In genomic region chr17:53488291-53489006, GRCm38 (mm10) we compare ENCODE assay signal across 22 mouse cellular contexts. TPM values are rescaled to one million over a fixed set of nuclear protein-coding genes. Genes with fewer than 3 reads are reported as not detected.
DNase-seq lines count a peak whose midpoint lies in the region; ATAC-seq and TF ChIP-seq lines count a peak whose summit lies in the region.
"Had no signal": no experiment of that assay in that cellular context is flagged by ENCODE, and none has a peak within 500 bp of the region (broad histone marks: within the 10 kb centered on the region; RNA-seq: fewer than 3 reads in every experiment).

No protein-coding gene starts in this region.

- H3K27ac ChIP-seq in lung, postnatal 0 days (ENCODE audit: low read length), result no peak overlapping the region
- H3K27ac ChIP-seq in CH12.LX (ENCODE audit: insufficient read depth, low read depth), result peak overlapping the region; percentile 86

- no peaks in the 10 kb centered on the region for H3K9me3 ChIP-seq in lung, postnatal 0 days (ENCODE audit: low read length)
- peaks cover 2% of the 10 kb centered on the region for H3K9me3 ChIP-seq in CH12.LX (replicated peaks; ENCODE audit: low read length)

- in situ Hi-C loops in CH12.LX (cut with MboI; ENCODE audit: low pct_ligation_motif_present, low pct_unique_long_range_greater_than_20kb, low sequenced_read_pairs), result no loop called here

- no peak for TF ChIP-seq CTCF in lung, postnatal 0 days (IDR thresholded peaks at IDR 0.05)
- no peak for TF ChIP-seq CTCF in lung, adult 2 months (IDR thresholded peaks at IDR 0.05; ENCODE audit: insufficient read depth, low read length)
- TF ChIP-seq CTCF in CH12.LX (conservative IDR thresholded peaks at IDR 0.05 in 1 of 2, IDR thresholded peaks at IDR 0.05 in 1 of 2; ENCODE audit: low read depth in 2 of 2, low read length in 2 of 2), result no peak

- dilution Hi-C loops in CH12.LX (cut with MboI; ENCODE audit: extremely low pct_ligation_motif_present, extremely low pct_unique_long_range_greater_than_20kb, low sequenced_read_pairs), result no loop called here

- H3K79me2 ChIP-seq in CH12.LX (replicated peaks; ENCODE audit: control insufficient read depth, extremely low read depth, insufficient read depth, poor library complexity, severe bottlenecking), result peaks cover 40% of the 10 kb centered on the region

- H3K4me3 ChIP-seq in lung, postnatal 0 days (ENCODE audit: low read depth, low read length), result no peak overlapping the region
- H3K4me3 ChIP-seq in lung, adult 2 months (replicated peaks; ENCODE audit: extremely low read depth, low read depth, low read length), result no peak overlapping the region
- H3K4me3 ChIP-seq in CH12.LX (replicated peaks in 1 of 3; ENCODE audit: low read depth in 2 of 3, low read length in 2 of 3, poor library complexity in 1 of 3), result no peak overlapping the region
- H3K4me3 ChIP-seq: erythroblast, embryonic 14.5 days had no signal

- H3K27me3 ChIP-seq in lung, postnatal 0 days (replicated peaks; ENCODE audit: insufficient read depth, low read length), result no peaks in the 10 kb centered on the region
- no peaks in the 10 kb centered on the region for H3K27me3 ChIP-seq in CH12.LX (replicated peaks)

- TF ChIP-seq RAD21 in CH12.LX (IDR thresholded peaks at IDR 0.05; ENCODE audit: low read depth, low read length), result no peak

- TF ChIP-seq POLR2A in lung, adult 2 months (IDR thresholded peaks at IDR 0.05; ENCODE audit: borderline replicate concordance, extremely low read depth, low read depth, low read length), result no peak
- TF ChIP-seq POLR2A in CH12.LX (IDR thresholded peaks at IDR 0.05; ENCODE audit: low read depth, low read length), result no peak

- peak; percentile 10 for DNase-seq in lung, postnatal 0 days (ENCODE audit: low spot score)
- DNase-seq in lung, adult 2 months, result no peak
- DNase-seq in CH12.LX (ENCODE audit: extremely low read depth), result peak; percentile 82
- DNase-seq in Muller cell, postnatal 12 days (ENCODE audit: inconsistent ontology term), result no peak
- no peak for DNase-seq in T-cell, adult 2 months (ENCODE audit: low spot score)
- DNase-seq: cerebellum, adult 8-10 months; forebrain, postnatal 0 days; kidney, adult 11 months; kidney, postnatal 14 days; layer of hippocampus, adult 9-11 months; lung, postnatal 10 days; thymus, postnatal 4 days had no signal

- 0 out of 2 replicates have a peak, but pooled peaks cover 6% of the 10 kb centered on the region for H3K36me3 ChIP-seq in lung, postnatal 0 days (ENCODE audit: insufficient read depth, low read length)
- H3K36me3 ChIP-seq in CH12.LX (replicated peaks in 1 of 2; ENCODE audit: control insufficient read depth in 1 of 2, insufficient read depth in 1 of 2, low read length in 1 of 2), result peaks cover 12 to 48% of the 10 kb centered on the region in 2 experiments

- H3K4me1 ChIP-seq in lung, postnatal 0 days (ENCODE audit: insufficient read depth, low read depth, low read length), result no peaks in the 10 kb centered on the region
- peaks cover 10% of the 10 kb centered on the region for H3K4me1 ChIP-seq in lung, adult 2 months (ENCODE audit: control insufficient read depth, insufficient read depth, low read length)
- peaks cover 0 to 31% of the 10 kb centered on the region in 2 experiments; a peak in 3 of 4 replicates for H3K4me1 ChIP-seq in CH12.LX (ENCODE audit: control insufficient read depth in 1 of 2, insufficient read depth in 2 of 2)

- no peak; the same call in 1 of the 2 replicates for ATAC-seq in lung, postnatal 0 days
- peak; percentile 98 for ATAC-seq in granulocyte monocyte progenitor cell, adult 5-6 weeks (replicated peaks; ENCODE audit: poor library complexity, severe bottlenecking)
- peak; percentile 80; the same call in 1 of the 2 replicates for ATAC-seq in neutrophil, adult 5-6 weeks (ENCODE audit: extremely low read depth, insufficient number of reproducible peaks, low FRiP score, poor library complexity, severe bottlenecking)
- ATAC-seq: forebrain, postnatal 0 days; hindbrain, embryonic 16.5 days had no signal

- TF ChIP-seq EP300 in lung, postnatal 0 days (IDR thresholded peaks at IDR 0.05), result no peak
- TF ChIP-seq EP300 in CH12.LX (IDR thresholded peaks at IDR 0.05; ENCODE audit: low read length), result peak; percentile 75; the same call in 1 of the 2 replicates

- H3K9ac ChIP-seq in lung, postnatal 0 days (replicated peaks; ENCODE audit: low read depth), result no peak overlapping the region
- H3K9ac ChIP-seq in CH12.LX (ENCODE audit: insufficient read depth, low read depth), result peak overlapping the region; percentile 35
- H3K9ac ChIP-seq: forebrain, postnatal 0 days had no signal

- 71% methylated on average over 4 of the region's 4 CpGs for WGBS in lung, postnatal 0 days
- WGBS in lung, adult 2 months, result 53% methylated on average over 4 of the region's 4 CpGs

- H3K4me2 ChIP-seq in lung, postnatal 0 days (replicated peaks; ENCODE audit: low read depth, low read length), result no peak overlapping the region
- peak overlapping the region; percentile 98 for H3K4me2 ChIP-seq in CH12.LX (ENCODE audit: insufficient read depth, low read depth, poor library complexity, severe bottlenecking)
- H3K4me2 ChIP-seq: heart, embryonic 11.5 days had no signal

TF ChIP-seq in CH12.LX, 34 proteins besides CTCF, POLR2A, EP300 and RAD21:
- TF ChIP-seq ETS1 (conservative IDR thresholded peaks at IDR 0.05; ENCODE audit: low read depth, low read length) (peak; percentile 57), BHLHE40 (IDR thresholded peaks at IDR 0.05; ENCODE audit: low read depth, low read length) (0 out of 2 replicates have a peak, but pooled peaks have one; percentile 27), MEF2A (IDR thresholded peaks at IDR 0.05; ENCODE audit: borderline replicate concordance, low read depth, low read length) (peak; percentile 79; the same call in 1 of the 2 replicates), TCF12 (IDR thresholded peaks at IDR 0.05; ENCODE audit: low read depth, low read length) (no peak), IRF4 (IDR thresholded peaks at IDR 0.05; ENCODE audit: low read depth, low read length) (peak; percentile 60), MAZ (IDR thresholded peaks at IDR 0.05; ENCODE audit: low read depth, low read length) (no peak), JUN (IDR thresholded peaks at IDR 0.05; ENCODE audit: insufficient read depth, low read depth, low read length) (peak; percentile 23), JUND (conservative IDR thresholded peaks at IDR 0.05; ENCODE audit: low read depth, low read length) (peak; percentile 56; the same call in 1 of the 2 replicates)

RNA-seq across cellular contexts. Expression of gene Rab5a, which starts 9.4 kb away (rescaled TPM):
- 87.6 and 98.2 TPM in 2 replicates for polyA plus RNA-seq in lung, postnatal 0 days (2015; fragmentation: Nextera tagmentation; extraction: Ambion mirVana)
- polyA plus RNA-seq in lung, adult 2 months (2012; rRNA removed), result 8.9 and 13.5 TPM in 2 replicates
- 28.0 and 32.1 TPM in 2 replicates for total RNA-seq in CH12.LX (2012; rRNA removed)
- total RNA-seq in CH12.LX (2014; rRNA removed), result 89.2 and 107 TPM in 2 replicates
- polyA plus RNA-seq in CH12.LX (2012; ENCODE audit: insufficient read length, low read depth), result 36.1 and 38.9 TPM in 2 replicates
- 29.6 and 38.1 TPM in 2 replicates for total RNA-seq in granulocyte monocyte progenitor cell, adult 5-6 weeks (2014; fragmentation: Nextera tagmentation)
- 53.5 and 55.0 TPM in 2 replicates for total RNA-seq in granulocyte monocyte progenitor cell, adult 5-6 weeks (2017)
- 88.0 and 88.5 TPM in 2 replicates for total RNA-seq in neutrophil, adult 5-6 weeks (2017)

RNA-seq across cellular contexts. Expression of gene Efhb, which starts 25.3 kb away (rescaled TPM):
- 1.6 and 1.7 TPM in 2 replicates for polyA plus RNA-seq in lung, postnatal 0 days (2015; fragmentation: Nextera tagmentation; extraction: Ambion mirVana)
- 0.53 and 1.0 TPM in 2 replicates for polyA plus RNA-seq in lung, adult 2 months (2012; rRNA removed)
- 0.04 TPM in 1 of 2 replicates, not detected in the other for total RNA-seq in CH12.LX (2012; rRNA removed)
- not detected in 2 replicates for total RNA-seq in CH12.LX (2014; rRNA removed)
- polyA plus RNA-seq in CH12.LX (2012; ENCODE audit: insufficient read length, low read depth), result 0.09 TPM in 1 of 2 replicates, not detected in the other
- not detected in 2 replicates for total RNA-seq in granulocyte monocyte progenitor cell, adult 5-6 weeks (2014; fragmentation: Nextera tagmentation)
- not detected in 2 replicates for total RNA-seq in granulocyte monocyte progenitor cell, adult 5-6 weeks (2017)
- total RNA-seq in neutrophil, adult 5-6 weeks (2017), result 0.35 and 0.37 TPM in 2 replicates
- polyA plus RNA-seq: erythroblast, embryonic 14.5 days had no signal

RNA-seq across cellular contexts. Expression of gene Pp2d1, which starts 50.8 kb away (rescaled TPM):
- 0.23 and 0.27 TPM in 2 replicates for polyA plus RNA-seq in lung, postnatal 0 days (2015; fragmentation: Nextera tagmentation; extraction: Ambion mirVana)
- polyA plus RNA-seq in lung, adult 2 months (2012; rRNA removed), result not detected in 2 replicates
- total RNA-seq in CH12.LX (2012; rRNA removed) (not detected in 2 replicates), CH12.LX (2014; rRNA removed) (not detected in 2 replicates)
- not detected in 2 replicates for polyA plus RNA-seq in CH12.LX (2012; ENCODE audit: insufficient read length, low read depth)
- not detected in 2 replicates for total RNA-seq in granulocyte monocyte progenitor cell, adult 5-6 weeks (2014; fragmentation: Nextera tagmentation)
- not detected in 2 replicates for total RNA-seq in granulocyte monocyte progenitor cell, adult 5-6 weeks (2017)
- not detected in 2 replicates for total RNA-seq in neutrophil, adult 5-6 weeks (2017)
- total RNA-seq: adrenal gland, adult 18-20 months; forebrain, postnatal 0 days; heart, postnatal 25 days; left cerebral cortex, postnatal 10 days; midbrain, postnatal 0 days had no signal
- polyA plus RNA-seq: erythroblast, embryonic 14.5 days; small intestine, adult 2 months had no signal

Comparison
In these comparisons a context has a peak if more than half of its experiments do, and no peak if none do; other contexts are left out.
1. DNase-seq: peak in lung, postnatal 0 days (single experiment) and CH12.LX (single experiment); none in lung, adult 2 months (single experiment), Muller cell, postnatal 12 days (single experiment) and T-cell, adult 2 months (single experiment).